Mouse (Mus musculus) cerebellum, postnatal 4 days (tissue): ENCODE measurements around the gene Cadps.

ENCODE experiments used
- DNase-seq, 2 experiments: peaks; one replicate each; pipeline ENCODE4 v3.0.0; 2022; ENCODE audit warnings: low spot score in 2 of 2, mixed read lengths in 1 of 2

The Cadps gene

DNA sequence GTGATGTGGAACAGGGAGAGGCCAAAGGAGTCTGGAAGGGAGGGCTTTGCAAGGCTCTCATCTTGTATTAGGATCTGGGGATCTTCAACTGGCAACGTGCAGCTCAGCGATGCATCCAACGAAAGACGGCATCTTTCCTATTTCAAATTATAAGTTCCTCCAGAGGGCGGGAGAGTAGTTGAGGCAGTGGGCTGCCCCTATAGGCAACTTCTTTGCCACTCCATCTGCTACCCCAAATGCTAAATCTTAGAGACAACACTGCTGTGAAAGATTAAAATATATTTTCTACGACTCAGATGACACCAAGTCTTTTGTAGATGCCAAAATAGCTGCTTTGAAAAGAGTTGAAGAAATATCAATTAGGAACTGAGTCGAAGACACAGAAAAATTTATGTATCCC, 315.9 kb downstream of the Cadps start:
- DNase-seq, result no peak

DNA sequence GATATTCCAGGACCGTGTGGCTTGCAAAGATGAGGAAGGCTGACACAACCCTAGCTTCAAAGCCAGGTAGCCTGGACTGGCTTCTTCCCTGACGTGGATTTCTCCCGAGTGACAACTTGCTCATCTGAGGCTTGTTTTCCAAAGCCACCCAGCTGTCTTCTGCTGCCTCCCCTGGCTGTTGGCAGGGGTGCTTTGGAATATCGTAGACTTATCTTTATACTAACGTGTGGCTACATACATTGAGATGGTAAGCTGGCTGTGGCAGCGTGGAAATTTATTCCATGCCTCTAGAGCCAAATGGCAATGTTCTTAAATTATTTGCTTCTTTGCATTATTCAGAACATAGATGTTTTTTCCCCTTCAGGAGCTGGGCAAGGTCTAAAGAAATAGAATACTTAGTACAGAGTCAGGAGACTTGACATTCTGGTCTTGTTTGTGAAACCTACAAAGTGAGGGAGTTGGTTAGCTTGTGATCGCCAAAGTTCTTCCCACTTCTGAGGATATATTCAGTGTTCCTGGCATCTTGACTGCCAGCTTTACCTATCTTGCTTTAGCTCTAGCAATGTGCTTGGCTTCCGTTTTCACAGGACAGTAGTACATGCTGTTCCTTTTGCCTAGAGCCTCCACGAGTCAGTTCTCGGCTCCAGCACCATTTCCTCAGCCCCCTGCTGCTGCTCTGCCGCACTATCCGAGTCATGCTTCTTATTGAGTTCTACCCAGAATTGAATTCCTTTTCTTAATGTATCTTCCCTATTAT, 318.5 kb downstream of the Cadps start:
- no peak for DNase-seq

DNA sequence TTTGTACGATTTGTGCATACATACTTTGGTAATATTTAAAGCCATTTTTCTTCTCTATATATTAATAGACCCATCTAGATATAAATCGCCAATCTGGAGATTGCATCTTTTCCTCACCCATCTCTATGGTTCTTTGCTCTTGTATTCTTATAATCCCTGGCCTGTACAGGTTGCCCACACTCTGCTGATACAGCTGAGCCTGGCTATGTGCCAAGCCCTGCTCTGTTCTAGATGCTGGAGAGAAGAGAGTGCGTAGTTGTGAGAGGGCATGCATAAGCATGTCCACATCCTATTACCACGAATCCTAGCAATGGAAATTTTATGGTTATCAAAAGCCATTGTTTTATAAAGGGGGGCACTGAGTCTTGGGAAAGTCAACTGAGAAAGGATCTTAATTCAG, 360.7 kb downstream of the Cadps start:
- no peak for DNase-seq

GRCm38 (mm10) chr14:12459700-12460099, 363.2 kb downstream of the Cadps start:
- DNase-seq, result peak in 1 of 2 experiments; percentile 17

DNA sequence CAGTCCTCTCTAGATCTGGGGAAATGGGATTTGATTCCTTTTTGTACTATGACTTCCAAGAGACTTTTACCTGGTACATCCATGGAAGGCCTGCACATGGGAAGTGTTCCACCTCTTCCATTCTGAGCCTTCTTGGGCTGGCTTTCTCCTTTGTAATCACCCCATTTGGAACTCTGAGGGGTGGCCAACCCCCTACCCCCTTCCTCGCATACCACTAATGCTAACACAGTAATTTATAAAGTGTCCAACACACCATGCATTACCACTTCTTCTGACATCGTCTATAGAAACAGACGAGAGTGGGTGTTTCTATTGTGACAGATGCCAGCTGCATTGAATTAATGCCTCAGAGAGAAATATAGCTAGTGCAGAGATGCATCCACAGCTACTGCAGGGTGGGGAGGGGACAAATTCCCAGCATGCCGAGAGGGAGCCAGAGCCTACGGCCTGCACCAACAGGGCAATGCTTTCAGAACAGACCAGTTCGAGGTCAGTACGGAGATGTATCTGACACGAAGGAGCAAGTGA, 367.8 kb downstream of the Cadps start:
- no peak for DNase-seq

DNA sequence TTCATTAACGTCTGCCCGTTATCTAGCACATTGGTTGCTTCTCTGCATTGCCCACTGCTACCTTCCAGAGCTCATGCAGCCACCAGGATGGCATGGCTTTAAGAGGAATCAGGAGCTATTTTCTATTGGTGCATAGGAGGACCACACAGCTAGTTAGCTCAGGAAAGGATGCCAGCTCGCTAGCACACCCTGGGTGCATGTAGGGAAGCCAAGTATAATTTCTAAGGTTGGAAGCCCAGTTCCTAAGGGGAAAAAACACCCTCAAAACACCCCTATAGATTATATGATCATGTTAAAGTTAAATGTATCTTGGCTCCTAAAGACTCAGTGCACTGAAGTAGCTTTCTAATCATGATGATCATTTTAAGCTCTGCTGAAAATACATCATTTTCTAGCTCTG, 372.1 kb downstream of the Cadps start:
- DNase-seq, result no peak

- no peak for DNase-seq
Measured at GRCm38 (mm10) chr14:12448883-12449282, 374.0 kb downstream of the Cadps start.

DNA sequence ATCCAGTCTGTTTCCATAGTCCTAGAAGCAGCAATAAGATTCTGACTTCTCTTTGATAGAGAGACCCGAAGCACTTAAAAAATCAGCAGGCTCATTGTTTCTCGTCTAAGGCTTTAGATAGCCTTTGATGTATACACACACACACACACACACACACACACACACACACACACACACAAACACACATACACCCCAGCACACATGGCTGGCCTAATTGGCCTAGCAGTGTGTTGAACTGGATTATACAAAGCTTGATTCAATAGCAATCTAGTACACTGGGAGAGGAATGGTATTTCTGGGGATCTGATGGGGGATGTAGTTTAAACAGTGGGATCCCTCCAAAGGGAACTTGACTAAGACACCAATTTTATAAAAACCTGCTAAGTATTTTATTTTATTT, 381.9 kb downstream of the Cadps start:
- no peak for DNase-seq

DNA sequence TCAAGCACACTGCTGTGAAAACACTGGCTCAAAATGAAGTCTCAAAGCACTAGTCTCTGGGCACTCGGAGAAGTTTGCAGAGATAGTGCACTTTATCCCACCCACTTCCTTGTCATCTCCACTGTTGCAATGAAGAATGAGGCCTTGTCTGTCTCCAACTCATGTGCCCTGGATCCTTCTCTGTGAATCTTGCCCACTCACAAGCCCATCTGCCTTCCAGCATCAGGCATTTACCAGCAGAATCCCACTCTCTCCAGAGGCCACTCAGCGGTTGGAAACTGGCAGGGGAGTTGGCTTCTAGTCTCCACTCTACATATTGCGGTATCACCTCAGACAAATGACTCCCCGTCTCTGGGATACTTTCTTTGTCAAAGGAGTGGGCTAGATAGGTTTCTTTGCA, 384.9 kb downstream of the Cadps start:
- no peak for DNase-seq

DNA sequence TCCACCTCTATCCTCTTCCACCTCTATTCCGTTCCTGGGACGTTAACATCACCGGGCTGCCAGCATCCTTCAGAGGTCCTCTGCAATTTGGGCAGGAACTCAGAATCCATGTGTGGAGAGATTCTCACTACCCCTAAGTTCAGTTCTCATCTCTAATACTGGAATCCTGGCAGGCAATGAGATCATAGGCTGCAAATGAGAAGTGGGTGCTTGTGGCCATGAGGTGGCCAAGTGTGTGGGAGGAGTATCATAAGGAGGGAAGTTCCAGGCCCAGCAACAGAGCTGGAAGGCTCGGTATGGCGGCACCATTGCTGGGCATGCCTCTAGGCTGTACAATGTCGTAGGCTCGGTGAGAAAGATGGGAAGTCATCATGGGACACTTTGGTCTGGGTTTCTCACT, 385.5 kb downstream of the Cadps start:
- DNase-seq, result no peak

DNA sequence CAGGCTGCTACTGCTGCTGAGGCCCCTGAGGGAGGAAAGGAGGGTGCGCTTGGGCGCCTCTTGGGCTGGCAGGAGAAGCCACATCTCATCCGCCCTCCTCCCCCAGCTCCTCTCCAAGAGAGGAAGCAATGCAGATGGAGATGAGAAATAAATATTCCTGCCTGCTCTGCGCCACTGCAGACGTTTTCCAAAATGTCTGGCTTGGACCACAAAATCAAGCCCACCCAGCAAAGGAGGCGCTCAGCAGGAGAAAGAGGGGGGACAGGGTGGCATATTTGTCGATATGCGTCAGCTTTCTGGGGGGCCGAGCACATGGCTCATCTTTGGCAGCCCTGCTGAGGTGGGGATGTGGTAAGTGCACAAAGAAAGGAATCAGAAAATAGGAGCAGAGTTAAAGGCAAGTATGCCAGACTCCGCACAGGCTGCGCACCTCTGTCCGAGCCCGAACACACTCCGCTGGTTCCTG, 385.9 kb downstream of the Cadps start:
- no peak for DNase-seq

- no peak for DNase-seq
Measured at GRCm38 (mm10) chr14:12428021-12428654, 394.7 kb downstream of the Cadps start.

GRCm38 (mm10) chr14:12425311-12425710, 397.6 kb downstream of the Cadps start:
- DNase-seq, result no peak

- no peak for DNase-seq
Measured at GRCm38 (mm10) chr14:12410276-12410675, 412.6 kb downstream of the Cadps start.

DNA sequence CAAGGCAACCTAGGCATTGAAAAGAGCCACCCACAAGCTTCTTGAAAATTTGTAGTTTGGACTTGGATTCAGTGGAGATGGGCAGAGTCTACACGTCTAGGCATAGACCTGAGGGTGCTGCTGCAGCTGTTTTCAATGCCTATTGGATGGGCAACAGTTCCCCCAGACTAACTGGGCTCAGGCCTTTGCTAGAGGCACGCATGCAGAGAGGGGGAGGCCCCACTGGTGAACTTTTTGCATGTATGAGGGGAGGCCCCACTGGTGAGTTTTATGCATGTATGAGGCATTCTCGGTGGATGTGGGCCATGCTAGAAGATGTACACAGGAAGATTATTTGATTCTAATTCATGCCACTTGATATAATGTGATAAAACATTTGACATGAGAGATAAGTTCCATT, 413.1 kb downstream of the Cadps start:
- DNase-seq, result no peak

GRCm38 (mm10) chr14:12406588-12406987, 416.3 kb downstream of the Cadps start:
- DNase-seq, result no peak

- no peak for DNase-seq
Measured at GRCm38 (mm10) chr14:12405201-12405600, 417.7 kb downstream of the Cadps start.

GRCm38 (mm10) chr14:12404724-12405123, 418.2 kb downstream of the Cadps start:
- DNase-seq, result no peak

GRCm38 (mm10) chr14:12404052-12404451, 418.8 kb downstream of the Cadps start:
- DNase-seq, result no peak

GRCm38 (mm10) chr14:12400116-12400515, 422.8 kb downstream of the Cadps start:
- no peak for DNase-seq

GRCm38 (mm10) chr14:12397561-12397960, 425.3 kb downstream of the Cadps start:
- no peak for DNase-seq

- DNase-seq, result no peak
Measured at GRCm38 (mm10) chr14:12394318-12394717, 428.6 kb downstream of the Cadps start.

DNA sequence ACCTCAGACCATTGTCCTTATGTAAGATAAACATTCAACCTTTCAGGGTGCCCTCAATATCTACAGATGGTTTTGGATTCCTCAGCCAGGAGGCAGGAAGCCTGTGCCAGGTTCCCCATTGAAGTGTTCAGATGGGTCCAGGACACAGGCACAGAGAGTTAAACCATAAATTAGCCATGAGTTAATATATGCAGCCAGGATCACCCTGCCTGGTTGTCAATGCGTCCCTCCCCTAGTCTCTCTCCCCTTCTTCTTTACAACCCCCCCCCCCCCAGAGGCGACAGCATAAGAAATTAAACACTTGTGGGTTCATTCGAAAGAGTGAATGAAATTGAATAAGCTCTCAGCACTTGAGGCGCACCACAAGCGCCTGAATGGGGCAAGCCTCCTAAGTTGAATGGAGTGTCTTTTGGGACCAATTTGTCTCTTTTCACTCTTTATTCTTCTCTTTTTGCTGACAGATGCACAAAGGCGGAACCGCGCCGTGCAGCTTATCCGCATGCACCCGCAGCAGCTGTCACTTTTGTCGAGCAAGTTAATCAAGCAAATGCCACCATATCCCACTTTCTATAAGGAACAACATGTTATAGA, 429.5 kb downstream of the Cadps start:
- no peak for DNase-seq
